Mouse (Mus musculus) layer of hippocampus, adult 9-10 months (tissue): ENCODE measurements around the gene Wfdc2.

ENCODE experiments used
- DNase-seq: peaks from one replicate; pipeline ENCODE4 v3.0.0; 2022; ENCODE audit warnings: low spot score

The Wfdc2 gene

GRCm38 (mm10) chr2:164562391-164563188, at the start of gene Wfdc2:
Gene Wfdc2 (plus strand): TSS chr2:164562413.
- DNase-seq: no peak

GRCm38 (mm10) chr2:164513389-164513788, 48.8 kb upstream of the Wfdc2 start:
- no peak for DNase-seq

- no peak for DNase-seq
These were observed 47.3 kb upstream of the Wfdc2 start for GRCm38 (mm10) chr2:164514916-164515315.

- DNase-seq: no peak
These were observed 46.3 kb upstream of the Wfdc2 start for GRCm38 (mm10) chr2:164515897-164516296.

- no peak for DNase-seq
These were observed 45.6 kb upstream of the Wfdc2 start for GRCm38 (mm10) chr2:164516592-164516991.

- DNase-seq: no peak
These were observed 44.6 kb upstream of the Wfdc2 start for GRCm38 (mm10) chr2:164517485-164518221.

GRCm38 (mm10) chr2:164518266-164519170, 43.7 kb upstream of the Wfdc2 start:
- DNase-seq: no peak

GRCm38 (mm10) chr2:164519171-164519526, 43.1 kb upstream of the Wfdc2 start:
- DNase-seq: no peak

- DNase-seq: no peak
These were observed 41.4 kb upstream of the Wfdc2 start for GRCm38 (mm10) chr2:164520782-164521181.

GRCm38 (mm10) chr2:164521841-164522240, 40.4 kb upstream of the Wfdc2 start:
- DNase-seq: no peak

- no peak for DNase-seq
These were observed 39.9 kb upstream of the Wfdc2 start for GRCm38 (mm10) chr2:164522280-164522679.

GRCm38 (mm10) chr2:164523301-164523773, 38.9 kb upstream of the Wfdc2 start:
- no peak for DNase-seq

- no peak for DNase-seq
These were observed 33.7 kb upstream of the Wfdc2 start for GRCm38 (mm10) chr2:164528557-164528956.

GRCm38 (mm10) chr2:164531169-164531568, 31.0 kb upstream of the Wfdc2 start:
- peak; percentile 65 for DNase-seq

GRCm38 (mm10) chr2:164534315-164534714, 27.9 kb upstream of the Wfdc2 start:
- DNase-seq: no peak

- no peak for DNase-seq
These were observed 25.2 kb upstream of the Wfdc2 start for GRCm38 (mm10) chr2:164537003-164537402.

- no peak for DNase-seq
These were observed 21.4 kb upstream of the Wfdc2 start for GRCm38 (mm10) chr2:164540652-164541427.

GRCm38 (mm10) chr2:164542132-164542531, 20.1 kb upstream of the Wfdc2 start:
- DNase-seq: no peak

- no peak for DNase-seq
These were observed 19.6 kb upstream of the Wfdc2 start for GRCm38 (mm10) chr2:164542598-164542997.

GRCm38 (mm10) chr2:164543745-164544144, 18.5 kb upstream of the Wfdc2 start:
- DNase-seq: no peak

- no peak for DNase-seq
These were observed 17.6 kb upstream of the Wfdc2 start for GRCm38 (mm10) chr2:164544454-164545097.
